Mouse (Mus musculus): ENCODE measurements around the gene Sarm1. TPM values are rescaled to one million over a fixed set of nuclear protein-coding genes. Genes with fewer than 3 reads are reported as not detected.
"Not testable (repeated sequence)": the region's sequence is repeated elsewhere in the genome, so short reads cannot be mapped to it uniquely, and the experiment has no call there.

The Sarm1 gene
- 10 to 100 TPM; 32.1 to 36.7 (median 33.1) TPM for total RNA-seq (2022)

- DNase-seq (ENCODE audit: low spot score in 2 of 2): peak; percentile 85 to 95
Measured at GRCm38 (mm10) chr11:78497544-78498522, at the start of gene Sarm1. Gene Sarm1, minus strand, starts transcription at chr11:78497754.

DNA sequence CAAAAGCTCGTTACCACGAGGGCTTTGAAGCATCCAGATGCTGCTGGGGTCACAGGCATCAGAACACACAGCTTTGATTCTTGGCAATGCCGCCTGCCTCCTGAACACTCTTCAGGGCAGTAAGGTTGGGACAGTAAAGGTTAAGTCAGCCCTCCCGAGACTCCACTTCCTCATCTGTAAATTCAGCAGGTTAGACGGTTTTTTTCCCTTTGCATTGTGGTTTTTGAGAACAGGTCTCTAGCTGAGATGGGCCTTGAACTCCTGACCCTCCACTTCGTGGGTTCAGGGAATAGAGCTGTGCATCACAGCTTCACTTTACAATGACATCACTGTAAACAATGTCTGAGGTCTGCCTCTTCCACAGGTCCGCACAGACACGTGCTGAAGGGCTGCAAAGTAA, 47.6 kb upstream of the Sarm1 start:
- no peak for DNase-seq (ENCODE audit: low spot score in 2 of 2)

GRCm38 (mm10) chr11:78544449-78545111, 47.0 kb upstream of the Sarm1 start:
- no peak for DNase-seq (ENCODE audit: low spot score in 2 of 2)

GRCm38 (mm10) chr11:78540358-78540757, 42.8 kb upstream of the Sarm1 start:
- DNase-seq (ENCODE audit: low spot score in 2 of 2): no peak

GRCm38 (mm10) chr11:78536690-78537084, 39.1 kb upstream of the Sarm1 start:
- no peak for DNase-seq (ENCODE audit: low spot score in 2 of 2)

DNA sequence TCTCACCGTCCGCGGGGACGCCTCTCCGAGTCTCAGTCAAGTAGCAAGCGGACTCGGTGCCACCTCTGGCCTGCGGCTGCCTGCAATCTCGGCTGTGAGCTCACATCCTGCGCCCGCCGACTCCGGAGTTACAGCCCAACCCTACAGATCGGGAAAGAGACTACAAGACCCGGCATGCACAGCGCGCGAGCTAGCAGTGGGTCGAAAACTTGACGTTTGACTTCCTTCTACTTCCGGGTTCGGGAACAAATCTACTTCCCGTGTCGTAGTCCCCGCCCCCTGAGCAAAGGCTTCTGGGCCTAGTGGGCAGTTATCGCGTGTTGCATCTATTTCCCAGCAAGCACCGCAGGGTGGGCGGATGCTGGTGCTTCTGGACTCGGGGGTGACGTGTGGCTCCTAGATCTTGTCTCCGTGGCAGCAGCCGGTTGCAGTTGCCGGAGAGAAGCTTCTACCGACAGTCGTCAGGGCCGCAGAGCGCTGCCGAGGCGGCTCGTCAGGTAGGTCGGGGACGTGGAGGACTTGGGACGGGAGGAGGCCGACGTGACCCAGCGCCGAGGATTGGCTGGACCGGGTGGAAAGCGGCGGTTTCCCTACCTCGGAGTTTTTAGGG, 38.6 kb upstream of the Sarm1 start, which contains the start of the genes Tnfaip1 and Ift20:
TSS of gene Tnfaip1 (minus strand) at position 253 of the 610 bp plus-strand sequence.
TSS of gene Ift20 (plus strand) at position 282 of the 610 bp plus-strand sequence.
- peak; percentile 92 to 99 for DNase-seq (ENCODE audit: low spot score in 2 of 2)

DNA sequence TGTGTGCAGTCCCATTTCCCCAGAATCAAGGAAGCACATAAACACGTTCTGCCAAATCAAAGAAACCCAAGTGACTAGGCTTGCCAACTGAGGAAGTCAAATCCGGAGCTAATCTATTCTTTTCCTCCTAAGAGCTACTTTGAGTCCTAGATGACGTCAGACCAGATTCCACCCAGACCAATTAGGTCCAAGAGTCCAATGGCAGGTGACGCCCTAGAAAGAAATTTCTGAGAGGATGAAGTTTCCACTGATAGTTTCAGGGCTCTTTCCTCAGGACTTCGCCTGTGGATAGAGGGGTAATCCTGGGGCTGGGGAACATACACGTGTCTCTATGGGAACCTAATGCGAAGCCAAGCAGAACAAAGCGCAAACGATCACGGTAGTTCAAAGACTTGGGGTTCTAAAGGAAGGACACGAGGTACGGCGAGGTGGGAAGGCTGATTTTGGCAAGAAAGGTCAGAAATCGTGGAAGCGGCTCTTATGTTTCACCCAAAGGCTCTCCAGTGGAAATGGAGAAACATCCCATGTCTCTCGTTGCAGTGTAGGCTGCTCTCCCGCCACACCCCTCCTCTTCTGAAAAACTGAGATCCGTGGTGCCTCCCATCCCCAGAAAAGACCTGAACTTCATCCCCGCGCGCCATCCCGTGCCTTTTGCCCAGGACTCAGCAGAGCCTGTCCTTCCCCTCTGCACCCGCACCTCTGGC, 38.0 kb upstream of the Sarm1 start:
- DNase-seq (ENCODE audit: low spot score in 2 of 2): no peak

DNA sequence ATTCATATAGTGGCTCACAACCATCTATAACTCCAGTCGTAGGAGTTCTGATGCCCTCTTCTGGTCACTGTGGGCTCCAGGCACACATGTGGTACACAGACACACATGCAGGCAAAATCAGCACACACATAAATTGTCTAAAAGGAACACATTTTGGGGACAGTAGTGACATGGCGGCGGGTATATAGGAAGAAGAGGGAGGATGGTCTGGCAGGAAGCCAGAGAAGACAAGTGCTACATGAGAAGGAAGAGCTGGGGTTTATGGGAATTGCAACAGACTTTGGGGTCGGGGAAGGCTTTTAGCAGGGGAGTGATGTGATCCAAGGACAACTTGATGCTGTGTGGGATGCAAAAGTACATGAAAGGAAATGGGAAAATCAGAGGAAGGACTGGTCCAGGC, 37.0 kb upstream of the Sarm1 start:
- no peak for DNase-seq (ENCODE audit: low spot score in 2 of 2)

- DNase-seq (ENCODE audit: low spot score in 2 of 2): not testable (repeated sequence)
Measured at GRCm38 (mm10) chr11:78531515-78531914, 34.0 kb upstream of the Sarm1 start.

DNA sequence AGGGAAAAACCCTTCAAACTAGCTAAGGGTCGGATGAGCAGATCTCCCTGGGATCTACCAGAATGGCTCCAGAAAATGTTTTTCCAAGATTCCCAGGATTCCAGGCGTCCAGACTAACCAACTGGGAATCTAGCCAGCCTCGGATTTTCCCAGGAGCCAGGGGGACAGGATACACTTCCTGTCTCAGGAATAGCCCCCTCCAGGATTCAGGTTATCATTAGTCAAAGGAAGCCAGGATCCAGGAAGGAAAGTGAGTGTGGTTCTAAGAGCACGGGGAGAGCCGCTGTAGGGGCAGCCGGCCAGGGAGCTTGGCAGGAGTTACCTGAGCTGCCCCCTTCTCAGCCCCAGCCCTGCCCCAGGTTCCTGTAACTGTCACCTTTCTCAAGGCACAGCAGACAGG, 33.5 kb upstream of the Sarm1 start:
- no peak for DNase-seq (ENCODE audit: low spot score in 2 of 2)

GRCm38 (mm10) chr11:78530001-78530400, 32.4 kb upstream of the Sarm1 start:
- DNase-seq (ENCODE audit: low spot score in 2 of 2): no peak

- no peak for DNase-seq (ENCODE audit: low spot score in 2 of 2)
Measured at GRCm38 (mm10) chr11:78528714-78529113, 31.2 kb upstream of the Sarm1 start.

DNA sequence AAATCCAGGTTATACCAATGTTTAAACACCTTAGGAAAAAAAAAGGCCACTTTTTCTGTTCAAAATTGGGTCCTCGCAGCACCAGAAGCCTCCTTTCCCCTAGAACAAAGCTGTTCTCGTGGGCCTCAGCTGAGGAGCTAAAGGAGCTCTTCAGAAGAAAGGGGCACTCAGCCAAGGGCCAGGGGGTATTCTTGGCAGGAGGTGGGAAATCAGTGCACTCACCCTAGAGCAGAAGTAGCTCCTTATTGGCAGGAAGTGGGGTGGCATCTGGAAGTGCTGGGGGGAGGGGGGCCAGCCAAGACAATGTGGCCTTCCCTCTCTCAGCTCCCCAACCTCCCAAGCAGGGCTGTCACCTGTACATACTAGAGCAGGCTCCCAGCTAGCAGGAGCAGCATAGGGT, 27.3 kb upstream of the Sarm1 start:
- no peak for DNase-seq (ENCODE audit: low spot score in 2 of 2)

GRCm38 (mm10) chr11:78523241-78523955, 25.8 kb upstream of the Sarm1 start:
- DNase-seq (ENCODE audit: low spot score in 2 of 2): no peak

DNA sequence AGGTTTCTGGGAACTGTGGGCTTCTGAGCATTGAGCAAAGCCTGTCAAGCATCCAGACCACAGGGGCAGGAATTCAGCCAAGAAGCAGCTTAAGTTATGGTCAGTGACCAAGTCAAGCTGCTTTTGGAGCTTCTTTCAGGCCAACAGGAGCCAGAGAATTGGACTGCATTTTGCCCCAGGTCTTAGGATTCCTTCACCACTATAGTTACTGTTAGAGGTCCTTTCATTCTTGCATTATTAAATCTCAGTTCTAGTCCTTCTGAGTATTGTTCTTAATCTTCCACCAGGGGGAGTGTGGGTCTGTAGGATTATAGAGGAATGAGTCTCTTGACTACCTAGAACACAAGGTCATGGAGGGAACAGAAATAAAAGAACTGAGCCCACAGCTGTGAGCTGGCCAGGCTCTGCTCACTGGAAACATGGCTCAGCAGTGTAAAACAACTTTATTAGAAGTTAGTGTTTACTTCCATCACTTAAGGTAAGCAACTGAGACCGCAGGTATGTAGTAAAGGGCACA, 25.0 kb upstream of the Sarm1 start:
- DNase-seq (ENCODE audit: low spot score in 2 of 2): no peak

DNA sequence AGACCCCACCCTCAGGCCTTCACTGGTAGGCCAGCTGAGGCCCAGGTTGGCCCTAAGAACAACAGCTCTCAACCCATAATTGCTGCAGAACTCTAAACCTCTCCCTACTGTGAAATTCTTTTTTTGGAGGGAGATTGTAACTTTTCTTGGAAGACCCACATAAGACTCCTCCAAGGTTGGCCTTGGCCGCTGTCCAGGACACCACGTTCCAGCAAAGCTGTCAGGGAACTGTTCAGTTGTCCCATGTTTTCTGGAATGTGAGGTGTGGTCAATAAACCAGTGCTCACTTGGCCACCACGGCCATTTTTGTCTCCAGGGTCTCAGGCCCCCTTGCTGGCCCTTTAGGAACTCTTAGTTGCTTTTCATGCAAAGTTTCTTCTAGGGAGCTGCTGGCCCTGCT, 24.3 kb upstream of the Sarm1 start:
- DNase-seq (ENCODE audit: low spot score in 2 of 2): no peak

GRCm38 (mm10) chr11:78518931-78519330, 21.4 kb upstream of the Sarm1 start:
- DNase-seq (ENCODE audit: low spot score in 2 of 2): no peak

GRCm38 (mm10) chr11:78515549-78516325, 18.2 kb upstream of the Sarm1 start:
- no peak for DNase-seq (ENCODE audit: low spot score in 2 of 2)

DNA sequence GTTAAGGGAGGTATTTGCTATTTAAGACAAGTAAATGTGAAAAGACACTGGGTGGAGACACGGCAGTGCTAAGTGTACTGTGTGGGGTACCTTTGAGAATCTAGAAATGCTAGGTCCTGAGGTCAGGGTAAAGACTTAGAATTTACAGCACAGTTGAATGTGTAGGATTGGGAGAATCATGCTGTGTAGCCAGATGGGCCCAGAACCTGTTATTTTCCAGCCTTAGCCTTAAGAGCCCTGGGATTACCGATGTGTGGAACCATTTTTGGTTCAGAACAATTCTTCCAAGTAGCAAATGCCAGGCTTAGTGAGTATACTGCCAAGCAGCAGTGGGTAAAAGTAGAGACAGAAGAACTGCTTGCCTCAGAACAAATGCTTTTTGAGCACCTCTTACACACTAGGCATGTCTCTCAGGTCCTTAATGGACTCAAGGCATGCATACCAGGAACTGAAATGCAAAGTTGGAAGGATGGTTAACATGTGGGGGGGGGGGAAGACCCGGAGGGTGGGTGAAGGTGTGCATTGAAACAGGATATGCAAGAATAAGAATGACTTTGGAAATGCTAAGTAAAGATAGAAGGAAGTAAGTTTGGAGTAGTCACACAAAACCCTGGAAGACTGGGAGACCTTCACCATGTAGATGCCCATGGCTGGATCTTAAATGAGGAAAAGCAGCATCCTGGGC, 15.7 kb upstream of the Sarm1 start:
- DNase-seq (ENCODE audit: low spot score in 2 of 2): no peak
